Mouse (Mus musculus) lung, embryonic 15.5 days (tissue): ENCODE data around the gene Akap9. TPM values are rescaled to one million over a fixed set of nuclear protein-coding genes. Genes with fewer than 3 reads are reported as not detected.
"Not testable (repeated sequence)": the region's sequence is repeated elsewhere in the genome, so short reads cannot be mapped to it uniquely, and the experiment has no call there.

Source experiments
- ATAC-seq: fragments of 200-750 bp; cut with Nextera tagmentation; 2 replicates; pipeline ENCODE4 v1.8.0; 2017; ENCODE audit warnings: moderate number of reproducible peaks, borderline replicate concordance; ENCODE audit not compliant: low FRiP score, low TSS enrichment; ENCODE audit errors: extremely low read depth
- H3K27ac ChIP-seq: fragments of 300-500 bp; sonication (generic); 2 replicates; pipeline ENCODE4 v1.5.1; 2015; ENCODE audit warnings: moderate library complexity, mild to moderate bottlenecking, inconsistent platforms
- H3K27me3 ChIP-seq: fragments of 300-500 bp; sonication (generic); 2 replicates; pipeline ENCODE4 v1.6.1; 2015; ENCODE audit warnings: inconsistent platforms
- H3K36me3 ChIP-seq: fragments of 300-500 bp; sonication (generic); 2 replicates; pipeline ENCODE4 v1.6.1; 2015; ENCODE audit warnings: inconsistent platforms
- H3K4me1 ChIP-seq: fragments of 300-500 bp; sonication (generic); 2 replicates; pipeline ENCODE4 v1.6.1; 2015; ENCODE audit warnings: inconsistent platforms
- H3K4me2 ChIP-seq: fragments of 300-500 bp; sonication (generic); 2 replicates; pipeline ENCODE4 v1.6.1; 2015; ENCODE audit warnings: inconsistent platforms, mild to moderate bottlenecking, moderate library complexity
- H3K4me3 ChIP-seq: fragments of 300-500 bp; sonication (generic); 2 replicates; pipeline ENCODE4 v1.5.1; 2015; ENCODE audit warnings: mild to moderate bottlenecking, inconsistent platforms
- H3K9ac ChIP-seq: fragments of 300-500 bp; sonication (generic); 2 replicates; pipeline ENCODE4 v1.6.1; 2015; ENCODE audit warnings: inconsistent platforms
- H3K9me3 ChIP-seq: fragments of 300-500 bp; sonication (generic); 2 replicates; pipeline ENCODE4 v1.6.1; 2016; ENCODE audit warnings: inconsistent platforms
- WGBS: fragments of 180-500 bp; shearing (Covaris S2); methylation state at CpG from one replicate; pipeline ENCODE4 v1.1.7; 2015; 5-methylcytosine and 5-hydroxymethylcytosine counted together
- polyA plus RNA-seq: library from polyadenylated mRNA; unstranded; fragments of >200 nt; fragmentation: Nextera tagmentation; extraction: Ambion mirVana; gene quantifications from 2 replicates; pipeline ENCODE4 v1.2.1, GENCODE M21; 2015

Akap9 gene
- polyA plus RNA-seq, 1 experiment from 2014 or later: 102 TPM

GRCm38 (mm10) chr5:3935266-3935665 lies 7.4 kb downstream of the Akap9 start:
- Histone ChIP-seq H3K4me2 (no peak overlapping the region), H3K4me3 (no peak overlapping the region), H3K9ac (no peak overlapping the region), H3K27ac (no peak overlapping the region), H3K9me3 (no peaks in the 10 kb centered on the region), H3K36me3 (no peaks in the 10 kb centered on the region), H3K4me1 (peaks cover 6% of the 10 kb centered on the region; the same call in 1 of the 2 replicates), H3K27me3 (no peaks in the 10 kb centered on the region)
- ATAC-seq: no peak
- WGBS: 86% methylated on average over 5 of the region's 5 CpGs

GRCm38 (mm10) chr5:3935778-3936554 lies 8.1 kb downstream of the Akap9 start:
- no peaks in the 10 kb centered on the region for H3K36me3 ChIP-seq
- ATAC-seq: no peak
- peaks cover 4% of the 10 kb centered on the region; the same call in 1 of the 2 replicates for H3K4me1 ChIP-seq
- H3K27ac ChIP-seq: no peak overlapping the region
- no peaks in the 10 kb centered on the region for H3K27me3 ChIP-seq
- no peak overlapping the region for H3K4me3 ChIP-seq
- no peak overlapping the region for H3K4me2 ChIP-seq
- H3K9me3 ChIP-seq: no peaks in the 10 kb centered on the region
- H3K9ac ChIP-seq: no peak overlapping the region
- WGBS: 71% methylated on average over 8 of the region's 8 CpGs

DNA sequence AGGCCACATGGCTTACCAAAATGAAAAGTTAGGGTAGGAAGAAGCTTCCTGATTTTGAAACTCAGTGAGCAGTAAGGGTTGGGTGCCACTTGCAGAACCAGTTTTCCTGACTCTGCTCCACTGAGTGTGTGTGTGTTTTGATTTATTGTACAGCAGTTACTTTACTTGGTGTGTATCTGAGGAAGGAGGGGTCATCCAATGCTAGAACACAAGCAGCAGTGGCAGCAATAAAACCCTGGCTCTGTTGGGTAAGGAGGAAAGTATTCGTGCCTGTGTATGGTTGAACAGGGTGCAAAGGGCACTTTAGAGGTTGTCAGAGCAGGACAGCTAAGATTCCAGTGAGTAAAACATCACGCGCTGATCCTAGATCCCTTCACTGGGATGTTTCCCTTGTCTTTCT lies 11.1 kb downstream of the Akap9 start:
- H3K9me3 ChIP-seq: no peaks in the 10 kb centered on the region
- no peak for ATAC-seq
- H3K4me3 ChIP-seq: no peak overlapping the region
- H3K36me3 ChIP-seq: no peaks in the 10 kb centered on the region
- H3K4me2 ChIP-seq: no peak overlapping the region
- no peaks in the 10 kb centered on the region for H3K27me3 ChIP-seq
- WGBS: 87% methylated on average over 3 of the region's 3 CpGs
- no peak overlapping the region for H3K9ac ChIP-seq
- H3K27ac ChIP-seq: no peak overlapping the region
- peaks cover 4% of the 10 kb centered on the region; the same call in 1 of the 2 replicates for H3K4me1 ChIP-seq

GRCm38 (mm10) chr5:3939335-3939734 lies 11.5 kb downstream of the Akap9 start:
- H3K9me3 ChIP-seq: no peaks in the 10 kb centered on the region
- peaks cover 4% of the 10 kb centered on the region; the same call in 1 of the 2 replicates for H3K4me1 ChIP-seq
- ATAC-seq: no peak
- H3K4me3 ChIP-seq: no peak overlapping the region
- H3K27ac ChIP-seq: no peak overlapping the region
- H3K9ac ChIP-seq: no peak overlapping the region
- WGBS: 94% methylated on average over 5 of the region's 5 CpGs
- no peak overlapping the region for H3K4me2 ChIP-seq
- no peaks in the 10 kb centered on the region for H3K27me3 ChIP-seq
- no peaks in the 10 kb centered on the region for H3K36me3 ChIP-seq

- Histone ChIP-seq H3K27me3 (no peaks in the 10 kb centered on the region), H3K4me2 (no peak overlapping the region), H3K9ac (no peak overlapping the region), H3K36me3 (no peaks in the 10 kb centered on the region), H3K4me3 (no peak overlapping the region), H3K4me1 (peaks cover 4% of the 10 kb centered on the region; the same call in 1 of the 2 replicates), H3K27ac (no peak overlapping the region), H3K9me3 (no peaks in the 10 kb centered on the region)
- WGBS: 95% methylated on average over 2 of the region's 2 CpGs
- ATAC-seq: no peak
These were observed 13.4 kb downstream of the Akap9 start for GRCm38 (mm10) chr5:3941240-3941639.

- 79% methylated on average over 4 of the region's 4 CpGs for WGBS
- not testable (repeated sequence) for H3K27ac ChIP-seq, H3K36me3 ChIP-seq, H3K4me1 ChIP-seq, H3K27me3 ChIP-seq, H3K4me2 ChIP-seq, H3K4me3 ChIP-seq, ATAC-seq, H3K9ac ChIP-seq, H3K9me3 ChIP-seq
These were observed 15.3 kb downstream of the Akap9 start for GRCm38 (mm10) chr5:3943169-3943568.

DNA sequence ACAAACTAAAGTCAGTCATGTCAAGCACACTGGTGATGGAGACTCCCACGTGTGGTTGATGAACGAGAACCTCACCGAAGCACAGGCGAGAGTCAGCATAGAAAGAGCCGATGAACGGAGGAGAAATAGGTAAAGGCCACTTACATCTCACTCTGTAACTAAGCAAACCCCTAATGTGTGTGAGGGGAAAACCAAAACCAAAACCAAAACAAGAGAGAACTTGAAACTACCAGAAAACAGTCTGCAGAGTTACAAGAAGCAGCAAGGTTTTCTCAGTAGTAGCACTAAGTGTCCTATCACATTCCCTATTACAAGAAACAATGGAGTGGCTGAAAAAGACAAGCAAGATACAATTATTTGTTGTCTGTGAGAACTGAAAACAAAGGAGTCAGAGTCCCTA lies 24.6 kb downstream of the Akap9 start:
- H3K9ac ChIP-seq: no peak overlapping the region
- no peaks in the 10 kb centered on the region for H3K9me3 ChIP-seq
- WGBS: 89% methylated on average over 6 of the region's 6 CpGs
- no peak overlapping the region for H3K27ac ChIP-seq
- no peaks in the 10 kb centered on the region for H3K4me1 ChIP-seq
- no peak for ATAC-seq
- no peaks in the 10 kb centered on the region for H3K27me3 ChIP-seq
- H3K4me2 ChIP-seq: no peak overlapping the region
- H3K36me3 ChIP-seq: peaks cover 28% of the 10 kb centered on the region; the same call in 1 of the 2 replicates
- H3K4me3 ChIP-seq: no peak overlapping the region

DNA sequence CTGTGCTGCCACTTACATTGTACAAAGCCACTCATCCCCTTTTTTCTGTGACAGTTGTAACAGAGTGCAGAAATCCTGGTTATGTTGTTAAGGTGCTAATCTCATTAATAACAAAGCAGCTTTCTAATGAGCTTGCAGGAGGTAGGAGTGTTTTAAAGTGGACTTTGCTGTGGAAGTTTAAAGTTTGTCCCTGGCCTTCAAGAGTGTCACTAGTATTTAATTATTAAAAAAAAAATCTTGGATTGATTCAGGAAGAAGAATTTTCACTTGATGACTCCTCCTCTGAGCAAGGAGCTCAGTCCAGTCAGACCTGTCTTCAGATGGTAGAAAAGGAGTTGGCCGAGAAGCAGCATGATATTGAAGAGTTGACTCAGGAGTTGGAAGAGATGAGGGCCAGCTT lies 26.7 kb downstream of the Akap9 start:
- H3K4me2 ChIP-seq: no peak overlapping the region
- no peaks in the 10 kb centered on the region for H3K9me3 ChIP-seq
- H3K4me3 ChIP-seq: no peak overlapping the region
- 90% methylated on average over 1 of the region's 1 CpGs for WGBS
- H3K27ac ChIP-seq: no peak overlapping the region
- H3K27me3 ChIP-seq: no peaks in the 10 kb centered on the region
- H3K36me3 ChIP-seq: peaks cover 23% of the 10 kb centered on the region; the same call in 1 of the 2 replicates
- no peak overlapping the region for H3K9ac ChIP-seq
- no peaks in the 10 kb centered on the region for H3K4me1 ChIP-seq
- no peak for ATAC-seq

- Histone ChIP-seq H3K36me3 (peaks cover 38% of the 10 kb centered on the region; the same call in 1 of the 2 replicates), H3K27me3 (no peaks in the 10 kb centered on the region), H3K9ac (no peak overlapping the region), H3K4me3 (no peak overlapping the region), H3K27ac (no peak overlapping the region), H3K4me1 (no peaks in the 10 kb centered on the region), H3K4me2 (no peak overlapping the region), H3K9me3 (no peaks in the 10 kb centered on the region)
- ATAC-seq: no peak
- WGBS: 90% methylated on average over 7 of the region's 7 CpGs
These were observed 33.4 kb downstream of the Akap9 start for GRCm38 (mm10) chr5:3961286-3961685.

- no peaks in the 10 kb centered on the region for H3K4me1 ChIP-seq
- H3K9me3 ChIP-seq: no peaks in the 10 kb centered on the region
- no peak for ATAC-seq
- H3K27ac ChIP-seq: no peak overlapping the region
- H3K9ac ChIP-seq: no peak overlapping the region
- H3K4me2 ChIP-seq: no peak overlapping the region
- H3K27me3 ChIP-seq: no peaks in the 10 kb centered on the region
- peaks cover 23% of the 10 kb centered on the region; the same call in 1 of the 2 replicates for H3K36me3 ChIP-seq
- WGBS: 90% methylated on average over 9 of the region's 9 CpGs
- H3K4me3 ChIP-seq: no peak overlapping the region
These were observed 40.6 kb downstream of the Akap9 start for GRCm38 (mm10) chr5:3968415-3968814.

DNA sequence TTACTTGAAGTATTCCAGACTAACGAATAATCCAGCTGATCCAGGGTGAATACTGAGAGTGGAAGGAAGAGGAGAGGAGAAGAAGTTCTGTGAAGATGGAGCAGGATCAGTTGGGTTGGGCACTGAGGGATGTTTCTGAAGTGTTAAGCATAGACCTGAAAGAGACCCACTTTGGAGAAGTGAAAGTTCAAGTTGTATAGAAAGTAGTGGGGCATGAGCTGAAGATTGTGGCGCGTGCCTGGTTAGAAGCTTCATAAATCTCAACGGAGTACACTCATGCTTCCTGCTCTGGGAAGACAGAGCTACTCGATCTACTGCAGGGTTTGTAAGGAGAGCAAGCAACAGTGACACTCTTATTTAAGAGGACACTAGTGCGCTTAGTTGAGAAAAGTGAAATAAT lies 41.3 kb downstream of the Akap9 start:
- Histone ChIP-seq H3K9me3 (no peaks in the 10 kb centered on the region), H3K4me1 (no peaks in the 10 kb centered on the region)
- WGBS: 90% methylated on average over 6 of the region's 6 CpGs

GRCm38 (mm10) chr5:3970936-3971335 lies 43.1 kb downstream of the Akap9 start:
- WGBS: 80% methylated on average over 2 of the region's 2 CpGs
- H3K4me1 ChIP-seq: no peaks in the 10 kb centered on the region
- H3K9ac ChIP-seq: no peak overlapping the region
- H3K27me3 ChIP-seq: no peaks in the 10 kb centered on the region
- peaks cover 41% of the 10 kb centered on the region for H3K36me3 ChIP-seq
- no peak for ATAC-seq
- H3K4me2 ChIP-seq: no peak overlapping the region
- H3K4me3 ChIP-seq: no peak overlapping the region
- H3K9me3 ChIP-seq: no peaks in the 10 kb centered on the region
- H3K27ac ChIP-seq: no peak overlapping the region

More for the DNA sequence above, 41.3 kb downstream of the Akap9 start:
- no peak for ATAC-seq
- no peak overlapping the region for H3K4me2 ChIP-seq
- peaks cover 29% of the 10 kb centered on the region; the same call in 1 of the 2 replicates for H3K36me3 ChIP-seq
- H3K27me3 ChIP-seq: no peaks in the 10 kb centered on the region
- H3K4me3 ChIP-seq: no peak overlapping the region
- H3K9ac ChIP-seq: no peak overlapping the region
- no peak overlapping the region for H3K27ac ChIP-seq
